Mouse (Mus musculus): ENCODE data around the gene Gm42906. TPM values are rescaled to one million over a fixed set of nuclear protein-coding genes. Genes with fewer than 3 reads are reported as not detected.
A peak's percentile ranks its signal among the peaks of the same experiment; 100 is the strongest.

Gm42906 gene
- total and polyA plus RNA-seq, 3 experiments, result not detected

GRCm38 (mm10) chr5:151108955-151109354 lies 319.0 kb downstream of the Gm42906 start:
- DNase-seq, result no peak

- no peak for DNase-seq
Observed at GRCm38 (mm10) chr5:151108291-151108897, 319.6 kb downstream of the Gm42906 start.

- no peak for DNase-seq
Observed at GRCm38 (mm10) chr5:151106841-151107240, 321.1 kb downstream of the Gm42906 start.

GRCm38 (mm10) chr5:151105054-151105971 lies 322.6 kb downstream of the Gm42906 start:
- DNase-seq, result no peak

GRCm38 (mm10) chr5:151104354-151105053 lies 323.5 kb downstream of the Gm42906 start:
- DNase-seq, result no peak

- no peak for DNase-seq
Observed at GRCm38 (mm10) chr5:151103284-151103683, 324.7 kb downstream of the Gm42906 start.

- DNase-seq, result no peak
Observed at GRCm38 (mm10) chr5:151102262-151102661, 325.7 kb downstream of the Gm42906 start.

GRCm38 (mm10) chr5:151096012-151096411 lies 332.0 kb downstream of the Gm42906 start:
- DNase-seq, result peak; percentile 33

- DNase-seq, result no peak
Observed at GRCm38 (mm10) chr5:151092886-151093665, 334.9 kb downstream of the Gm42906 start.

GRCm38 (mm10) chr5:151090996-151091395 lies 337.0 kb downstream of the Gm42906 start:
- no peak for DNase-seq

GRCm38 (mm10) chr5:151089201-151089600 lies 338.8 kb downstream of the Gm42906 start:
- DNase-seq, result no peak

GRCm38 (mm10) chr5:151086425-151087202 lies 341.3 kb downstream of the Gm42906 start:
- DNase-seq, result peak; percentile 7

- DNase-seq, result no peak
Observed at GRCm38 (mm10) chr5:151085749-151086148, 342.2 kb downstream of the Gm42906 start.

- DNase-seq, result no peak
Observed at GRCm38 (mm10) chr5:151080276-151080675, 347.7 kb downstream of the Gm42906 start.

- no peak for DNase-seq
Observed at GRCm38 (mm10) chr5:151077953-151078352, 350.0 kb downstream of the Gm42906 start.

- DNase-seq, result no peak
Observed at GRCm38 (mm10) chr5:151076917-151077316, 351.0 kb downstream of the Gm42906 start.

- no peak for DNase-seq
Observed at GRCm38 (mm10) chr5:151074282-151074681, 353.7 kb downstream of the Gm42906 start.

- no peak for DNase-seq
Observed at GRCm38 (mm10) chr5:151071430-151071829, 356.5 kb downstream of the Gm42906 start.

- DNase-seq, result no peak
Observed at GRCm38 (mm10) chr5:151070896-151071295, 357.1 kb downstream of the Gm42906 start.

- DNase-seq, result peak; percentile 9
Observed at GRCm38 (mm10) chr5:151069569-151069968, 358.4 kb downstream of the Gm42906 start.

- no peak for DNase-seq
Observed at GRCm38 (mm10) chr5:151066016-151066415, 361.9 kb downstream of the Gm42906 start.
